Mouse (Mus musculus): Measurements from ENCODE around the gene Gm49354.
"Not testable (repeated sequence)": the region's sequence is repeated elsewhere in the genome, so short reads cannot be mapped to it uniquely, and the experiment has no call there.

Gm49354 gene

GRCm38 (mm10) chr13:59782145-59782544 lies at the start of gene Gm49354:
Gm49354 (minus strand) TSS chr13:59782245.
- no peak for DNase-seq

GRCm38 (mm10) chr13:59825966-59826365 lies 43.9 kb upstream of the Gm49354 start:
- no peak for DNase-seq

GRCm38 (mm10) chr13:59822507-59823462 lies 40.7 kb upstream of the Gm49354 start, which contains the start of gene Tut7:
Tut7 (minus strand) TSS chr13:59823147.
- DNase-seq = peak; percentile 90

- DNase-seq = no peak
Measured at GRCm38 (mm10) chr13:59820836-59821235, 38.8 kb upstream of the Gm49354 start.

- no peak for DNase-seq
Measured at GRCm38 (mm10) chr13:59820114-59820513, 38.1 kb upstream of the Gm49354 start.

- no peak for DNase-seq
Measured at GRCm38 (mm10) chr13:59817352-59817751, 35.3 kb upstream of the Gm49354 start.

GRCm38 (mm10) chr13:59814109-59814591 lies 32.1 kb upstream of the Gm49354 start:
- no peak for DNase-seq

GRCm38 (mm10) chr13:59811581-59811980 lies 29.5 kb upstream of the Gm49354 start:
- DNase-seq = no peak

- no peak for DNase-seq
Measured at GRCm38 (mm10) chr13:59801000-59801399, 19.0 kb upstream of the Gm49354 start.

- DNase-seq = no peak
Measured at GRCm38 (mm10) chr13:59800077-59800476, 18.0 kb upstream of the Gm49354 start.

GRCm38 (mm10) chr13:59798306-59798705 lies 16.3 kb upstream of the Gm49354 start:
- DNase-seq = no peak

GRCm38 (mm10) chr13:59796466-59796848 lies 14.4 kb upstream of the Gm49354 start:
- no peak for DNase-seq

GRCm38 (mm10) chr13:59795807-59796465 lies 13.9 kb upstream of the Gm49354 start:
- no peak for DNase-seq

- no peak for DNase-seq
Measured at GRCm38 (mm10) chr13:59794786-59795185, 12.7 kb upstream of the Gm49354 start.

- not testable (repeated sequence) for DNase-seq
Measured at GRCm38 (mm10) chr13:59779744-59780264, 2.2 kb downstream of the Gm49354 start.

- DNase-seq = no peak
Measured at GRCm38 (mm10) chr13:59779213-59779612, 2.8 kb downstream of the Gm49354 start.

GRCm38 (mm10) chr13:59775168-59775567 lies 6.9 kb downstream of the Gm49354 start:
- no peak for DNase-seq

- DNase-seq = peak; percentile 67
Measured at GRCm38 (mm10) chr13:59771257-59771656, 10.8 kb downstream of the Gm49354 start.

GRCm38 (mm10) chr13:59770847-59771246 lies 11.2 kb downstream of the Gm49354 start:
- DNase-seq = no peak

- peak; percentile 83 for DNase-seq
Measured at GRCm38 (mm10) chr13:59770164-59770562, 11.9 kb downstream of the Gm49354 start.

- DNase-seq = peak; percentile 100
Measured at GRCm38 (mm10) chr13:59769296-59770163, 12.5 kb downstream of the Gm49354 start, which contains the start of gene Isca1. Isca1 (minus strand) TSS chr13:59769810.

- DNase-seq = no peak
Measured at GRCm38 (mm10) chr13:59768531-59768930, 13.5 kb downstream of the Gm49354 start.
